Mouse (Mus musculus) cerebellum, adult 2 months (tissue): ENCODE results near the gene Podxl. TPM values are rescaled to one million over a fixed set of nuclear protein-coding genes. Genes with fewer than 3 reads are reported as not detected.

Source experiments
- DNase-seq, 2 experiments: peaks; one replicate each; pipeline ENCODE4 v3.0.0; 2021
- H3K27ac ChIP-seq: fragments of 200-500 bp; 2 replicates; pipeline ENCODE4 v1.5.1; 2012; ENCODE audit warnings: low read length, control low read depth, inconsistent platforms; ENCODE audit not compliant: insufficient read depth
- H3K27me3 ChIP-seq: fragments of 200-500 bp; 2 replicates; pipeline ENCODE4 v1.6.1; 2012; ENCODE audit warnings: inconsistent platforms, mild to moderate bottlenecking, low read length, moderate library complexity; ENCODE audit not compliant: control insufficient read depth, insufficient read depth
- H3K4me1 ChIP-seq: fragments of 200-500 bp; 2 replicates; pipeline ENCODE4 v1.6.1; 2011; ENCODE audit warnings: low read length; ENCODE audit not compliant: control insufficient read depth, insufficient read depth
- H3K4me3 ChIP-seq: fragments of 200-500 bp; replicated peaks from 2 replicates; pipeline ENCODE3; 2011; ENCODE audit warnings: mild to moderate bottlenecking, low read depth, low read length, control low read depth; ENCODE audit not compliant: insufficient read depth
- CTCF ChIP-seq: fragments of 200-500 bp; IDR thresholded peaks from 2 replicates; pipeline ENCODE4 v1.5.1; 2011; ENCODE audit warnings: low read depth, mild to moderate bottlenecking, control low read depth, low read length, moderate library complexity, borderline replicate concordance; ENCODE audit not compliant: insufficient read depth
- POLR2A ChIP-seq: fragments of 200-500 bp; IDR thresholded peaks from 2 replicates; pipeline ENCODE4 v1.6.1; 2011; ENCODE audit warnings: low read length, control low read depth, borderline replicate concordance; ENCODE audit not compliant: insufficient read depth
- WGBS: fragments of 180-500 bp; shearing (Covaris S2); methylation state at CpG from one replicate; pipeline ENCODE4 v1.1.7; 2018; 5-methylcytosine and 5-hydroxymethylcytosine counted together
- polyA plus RNA-seq: library from polyadenylated mRNA; depleted of rRNA; stranded (reverse); fragments of >200 nt; gene quantifications from 2 replicates; pipeline ENCODE4 v1.2.3, GENCODE M21; 2012

Podxl gene
- polyA plus RNA-seq, 1 experiment, result 16.5 TPM

DNA sequence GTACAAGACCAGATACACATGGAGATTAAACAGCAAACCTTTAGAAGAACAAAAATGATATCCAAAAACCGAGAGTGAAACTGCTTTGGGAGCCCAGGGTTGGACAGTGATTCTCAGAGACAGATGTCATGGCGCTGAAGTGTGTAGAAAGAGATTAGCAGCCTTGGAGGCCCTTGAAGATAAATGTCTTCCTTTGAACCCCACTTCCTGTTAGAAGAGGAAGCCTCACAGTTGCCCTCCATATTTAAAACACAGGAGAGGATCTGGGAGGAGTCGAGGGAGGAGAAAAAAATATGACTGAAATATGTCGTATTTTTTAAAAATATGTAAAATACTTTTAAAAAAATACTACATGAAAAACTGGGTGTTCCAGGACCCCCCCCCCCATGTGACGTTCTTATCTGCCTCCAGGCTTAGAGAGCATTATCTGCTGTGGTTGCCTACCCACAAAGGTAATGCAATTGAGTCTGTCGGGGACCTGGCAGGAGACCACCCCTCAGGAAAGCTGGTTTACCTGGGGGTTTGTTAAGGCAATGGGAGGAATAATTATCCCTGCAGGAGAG, 34.6 kb upstream of the Podxl start:
- H3K4me1 ChIP-seq, result no peaks in the 10 kb centered on the region
- no peak overlapping the region for H3K4me3 ChIP-seq
- WGBS, result 75% methylated on average over 6 of the region's 6 CpGs
- no peak for TF ChIP-seq POLR2A
- no peak for TF ChIP-seq CTCF
- H3K27me3 ChIP-seq, result no peaks in the 10 kb centered on the region; the same call in 1 of the 2 replicates
- DNase-seq, result no peak
- H3K27ac ChIP-seq, result no peak overlapping the region

DNA sequence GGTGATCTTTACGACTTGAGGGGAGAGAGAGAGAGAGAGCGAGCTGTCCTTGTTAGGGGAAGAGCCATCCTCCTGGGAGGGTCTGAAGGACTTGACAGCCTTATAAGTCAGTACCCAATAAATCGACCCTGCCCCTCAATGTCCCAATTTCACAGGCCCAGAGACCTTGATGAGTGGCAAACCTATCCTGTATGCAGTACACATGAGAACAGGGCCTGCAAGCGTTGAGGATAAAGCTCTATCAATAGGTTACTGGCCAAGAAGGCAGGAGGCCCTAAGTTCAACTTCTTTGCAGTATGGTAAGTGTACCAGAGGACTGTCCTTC, 33.3 kb upstream of the Podxl start:
- H3K27ac ChIP-seq, result no peak overlapping the region; the same call in 1 of the 2 replicates
- 47% methylated on average over 4 of the region's 4 CpGs for WGBS
- no peaks in the 10 kb centered on the region; the same call in 1 of the 2 replicates for H3K27me3 ChIP-seq
- no peak overlapping the region for H3K4me3 ChIP-seq
- no peak for TF ChIP-seq POLR2A
- no peak for TF ChIP-seq CTCF
- DNase-seq, result no peak
- no peaks in the 10 kb centered on the region for H3K4me1 ChIP-seq

DNA sequence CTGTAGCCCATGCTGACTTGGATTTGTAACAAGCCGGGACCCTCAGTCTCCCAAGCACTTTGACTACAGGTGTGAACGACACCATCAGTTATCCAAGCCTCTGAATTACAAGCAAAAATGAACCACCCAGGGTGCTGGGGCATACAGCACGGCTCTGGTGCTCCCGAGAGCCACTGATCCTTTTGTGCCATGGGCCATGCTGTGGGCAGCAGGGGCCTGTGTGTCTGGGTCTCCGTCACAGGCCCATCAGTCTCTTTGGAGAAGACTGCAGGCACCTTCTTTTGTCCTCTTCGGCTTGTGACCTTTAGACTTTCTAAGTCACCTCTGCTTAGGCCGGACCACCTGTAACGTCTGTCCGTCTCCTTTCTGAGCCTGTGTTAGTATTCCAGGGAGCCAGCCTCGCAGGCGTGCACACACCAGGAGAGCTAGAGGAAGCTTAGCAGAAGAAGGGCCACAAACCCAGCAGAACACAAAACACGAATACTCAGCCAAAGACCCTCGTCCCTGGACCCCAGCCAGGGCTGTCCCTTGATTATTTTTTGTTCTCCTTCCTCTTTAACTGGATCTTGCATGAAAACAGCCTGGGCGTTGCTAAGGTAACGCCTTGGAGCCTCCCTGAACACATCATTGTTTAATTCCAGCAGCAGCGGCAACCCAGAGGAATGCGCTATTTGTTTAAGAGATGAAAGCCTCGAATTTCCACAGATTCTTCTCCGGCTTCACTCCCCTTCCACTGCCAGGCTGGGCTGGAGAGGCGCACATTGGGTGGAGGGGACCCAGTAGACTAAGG, 32.8 kb upstream of the Podxl start:
- no peak for TF ChIP-seq POLR2A
- WGBS, result 24% methylated on average over 20 of the region's 20 CpGs
- Histone ChIP-seq H3K4me1 (no peaks in the 10 kb centered on the region), H3K27ac (no peak overlapping the region; the same call in 1 of the 2 replicates), H3K27me3 (no peaks in the 10 kb centered on the region; the same call in 1 of the 2 replicates), H3K4me3 (no peak overlapping the region)
- DNase-seq, result no peak

DNA sequence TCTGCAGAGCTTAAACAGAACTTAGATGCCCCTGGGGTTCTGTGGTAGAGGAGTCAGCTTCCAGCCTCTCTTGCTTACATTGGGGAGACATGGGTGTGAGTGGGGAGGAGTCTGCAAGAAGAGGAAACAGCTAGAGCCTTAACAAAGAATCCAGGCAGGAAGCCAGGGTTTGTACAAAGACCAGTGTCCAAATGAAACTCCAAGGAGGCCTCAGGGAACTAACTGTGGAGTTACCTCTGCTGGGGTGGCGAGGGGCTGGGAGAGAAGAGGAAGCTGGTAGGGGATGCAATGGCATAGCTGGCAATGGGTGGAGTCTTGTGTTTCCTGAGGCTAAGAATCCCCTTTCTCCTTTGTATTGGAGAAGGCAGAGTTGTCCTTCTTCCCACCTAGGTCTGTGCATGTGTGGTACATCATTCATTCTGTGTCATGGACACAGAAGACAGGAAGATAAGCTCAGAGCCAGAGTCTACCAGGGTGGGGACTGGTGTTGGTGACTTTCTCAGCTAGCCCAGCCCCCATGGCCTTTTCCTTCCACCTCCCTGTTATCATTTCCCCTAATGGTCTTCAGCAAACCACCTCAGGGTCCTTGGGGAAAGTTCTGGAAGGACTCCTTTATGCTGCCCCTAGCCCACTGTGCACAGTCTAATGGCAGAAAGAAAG, 28.9 kb upstream of the Podxl start:
- 57% methylated on average over 1 of the region's 1 CpGs for WGBS
- no peak for DNase-seq
- TF ChIP-seq CTCF, result no peak
- no peak for TF ChIP-seq POLR2A
- Histone ChIP-seq H3K27ac (no peak overlapping the region), H3K4me1 (no peaks in the 10 kb centered on the region), H3K27me3 (no peaks in the 10 kb centered on the region), H3K4me3 (no peak overlapping the region)

DNA sequence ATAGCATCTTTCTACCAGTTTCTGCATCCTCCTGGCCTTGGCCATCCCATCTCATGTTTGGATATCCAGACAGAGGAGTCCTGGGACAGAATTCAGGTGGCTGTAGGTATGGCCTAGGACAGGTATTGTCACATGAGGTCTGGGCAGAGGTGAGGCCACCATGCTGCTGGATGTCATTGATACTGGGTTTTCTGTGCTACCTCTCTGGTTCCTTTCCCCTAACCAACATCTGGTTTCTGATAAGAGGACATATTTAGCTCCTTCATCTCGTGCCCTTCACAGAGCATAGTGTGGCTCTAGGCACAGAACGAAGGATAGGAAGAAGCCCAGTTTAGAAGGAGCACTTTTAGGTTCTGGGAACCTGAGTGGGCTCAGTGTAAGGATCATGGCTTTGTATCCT, 28.3 kb upstream of the Podxl start:
- no peaks in the 10 kb centered on the region for H3K4me1 ChIP-seq
- no peak for DNase-seq
- H3K27me3 ChIP-seq, result no peaks in the 10 kb centered on the region
- no peak overlapping the region for H3K4me3 ChIP-seq
- TF ChIP-seq CTCF (no peak), POLR2A (no peak)
- H3K27ac ChIP-seq, result no peak overlapping the region
- WGBS, result 93% methylated on average over 2 of the region's 2 CpGs

DNA sequence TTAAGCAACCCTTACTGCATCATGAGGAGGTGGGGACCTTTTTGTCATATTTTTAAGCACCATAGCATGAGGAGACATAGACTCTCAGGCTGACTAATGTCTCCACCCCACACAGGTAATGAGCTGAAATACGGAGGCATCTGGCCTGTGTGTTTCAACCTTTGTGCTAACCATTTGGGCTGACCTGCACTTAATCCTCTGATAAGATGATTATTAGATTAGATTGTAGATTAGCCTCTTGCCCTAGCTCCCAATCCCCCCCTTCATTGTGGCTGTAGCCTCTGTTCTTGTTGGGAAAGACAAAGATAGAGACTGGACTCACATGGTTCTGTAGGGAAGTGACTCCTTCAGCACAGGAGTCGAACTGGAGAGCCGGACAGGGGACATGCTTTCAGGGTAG, 27.9 kb upstream of the Podxl start:
- H3K27ac ChIP-seq, result no peak overlapping the region
- H3K4me1 ChIP-seq, result no peaks in the 10 kb centered on the region
- no peak overlapping the region for H3K4me3 ChIP-seq
- WGBS, result 91% methylated on average over 3 of the region's 3 CpGs
- DNase-seq, result no peak
- no peaks in the 10 kb centered on the region for H3K27me3 ChIP-seq
- TF ChIP-seq POLR2A (no peak), CTCF (no peak)

DNA sequence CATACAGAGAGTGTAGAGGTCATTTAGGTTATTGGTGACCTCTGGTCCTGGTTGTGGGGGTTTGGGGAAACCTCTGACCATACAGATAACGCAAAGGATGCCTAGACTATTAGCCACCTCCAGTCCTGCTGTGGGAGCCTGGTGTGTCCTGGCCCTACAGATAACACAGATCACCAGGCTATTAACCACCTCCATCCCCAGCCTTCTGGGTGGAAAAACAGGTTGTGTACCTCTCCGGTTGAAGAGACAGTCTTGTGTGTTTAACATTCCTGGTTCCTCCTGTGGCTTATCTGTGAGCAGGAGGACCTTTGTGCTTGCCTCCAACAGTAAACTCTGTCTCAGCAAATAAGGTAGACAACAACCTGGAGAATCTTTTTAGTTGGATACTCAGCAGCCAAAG, 27.0 kb upstream of the Podxl start:
- H3K4me1 ChIP-seq, result no peaks in the 10 kb centered on the region
- TF ChIP-seq POLR2A (no peak), CTCF (no peak)
- no peak for DNase-seq
- WGBS, result 97% methylated on average over 2 of the region's 2 CpGs
- H3K27ac ChIP-seq, result no peak overlapping the region
- no peaks in the 10 kb centered on the region for H3K27me3 ChIP-seq
- H3K4me3 ChIP-seq, result no peak overlapping the region

DNA sequence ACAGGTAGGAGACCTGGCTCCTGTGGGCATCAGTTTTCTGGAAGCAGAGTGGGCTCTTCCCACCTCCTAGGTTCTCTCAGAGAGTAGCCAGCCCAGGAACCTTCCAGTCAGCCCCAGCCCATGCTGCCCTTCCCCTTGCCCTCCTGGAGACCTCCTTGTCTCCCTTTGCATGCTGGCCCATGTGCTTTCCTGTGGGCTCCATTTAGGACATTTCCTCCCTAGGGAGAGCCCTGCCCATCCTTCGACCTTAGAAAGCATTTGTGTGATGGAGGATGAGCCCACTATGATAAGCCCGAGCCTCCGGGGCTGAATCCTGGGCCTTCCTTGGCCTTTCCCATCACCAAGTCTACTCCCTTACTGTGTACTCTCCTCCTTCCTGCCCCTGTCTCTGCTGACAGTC, 25.5 kb upstream of the Podxl start:
- H3K4me1 ChIP-seq, result no peaks in the 10 kb centered on the region
- H3K4me3 ChIP-seq, result no peak overlapping the region
- no peak for DNase-seq
- no peak for TF ChIP-seq CTCF
- 76% methylated on average over 3 of the region's 3 CpGs for WGBS
- no peak overlapping the region for H3K27ac ChIP-seq
- H3K27me3 ChIP-seq, result no peaks in the 10 kb centered on the region
